ENCODE assay signal across 11 mouse cellular contexts in genomic region chr11:75963730-75964475, GRCm38 (mm10). TPM values are rescaled to one million over a fixed set of nuclear protein-coding genes. Genes with fewer than 3 reads are reported as not detected.
DNase-seq lines count a peak whose midpoint lies in the region; ATAC-seq and TF ChIP-seq lines count a peak whose summit lies in the region.
"Had no signal": no experiment of that assay in that cellular context is flagged by ENCODE, and none has a peak within 500 bp of the region (broad histone marks: within the 10 kb centered on the region; RNA-seq: fewer than 3 reads in every experiment).

No protein-coding gene starts in this region.

- no peak overlapping the region for H3K4me3 ChIP-seq in left cerebral cortex, adult 2 months
- H3K4me3 ChIP-seq in embryonic facial prominence, embryonic 10.5 days, result peak overlapping the region; percentile 28; the same call in 1 of the 2 replicates
- H3K4me3 ChIP-seq in hindbrain, embryonic 14.5 days (replicated peaks; ENCODE audit: low read length), result no peak overlapping the region
- no peak overlapping the region for H3K4me3 ChIP-seq in neural tube, embryonic 12.5 days
- H3K4me3 ChIP-seq: liver, embryonic 13.5 days had no signal

- peak overlapping the region; percentile 7; the same call in 1 of the 2 replicates for H3K4me2 ChIP-seq in hindbrain, embryonic 14.5 days (replicated peaks)
- peak overlapping the region; percentile 19; the same call in 1 of the 2 replicates for H3K4me2 ChIP-seq in neural tube, embryonic 12.5 days (replicated peaks)
- H3K4me2 ChIP-seq: liver, embryonic 13.5 days had no signal

- DNase-seq in left cerebral cortex, postnatal 4 days, result peak; percentile 63
- no peak for DNase-seq in left cerebral cortex, adult 2 months (ENCODE audit: extremely low spot score in 1 of 2, low spot score in 2 of 2)
- DNase-seq in embryonic facial prominence, embryonic 10.5 days (ENCODE audit: low spot score), result peak; percentile 67
- peak; percentile 82 for DNase-seq in hindbrain, embryonic 14.5 days (ENCODE audit: low spot score)
- no peak for DNase-seq in gastrocnemius, postnatal 14 days
- no peak for DNase-seq in heart, postnatal 14 days
- DNase-seq: liver, embryonic 13.5 days had no signal

- no peaks in the 10 kb centered on the region for H3K36me3 ChIP-seq in embryonic facial prominence, embryonic 10.5 days (replicated peaks)
- H3K36me3 ChIP-seq in hindbrain, embryonic 14.5 days (replicated peaks; ENCODE audit: control insufficient read depth, insufficient read depth), result no peaks in the 10 kb centered on the region
- no peaks in the 10 kb centered on the region for H3K36me3 ChIP-seq in neural tube, embryonic 12.5 days
- H3K36me3 ChIP-seq: G1E; liver, embryonic 13.5 days had no signal

- no peaks in the 10 kb centered on the region for H3K9me3 ChIP-seq in embryonic facial prominence, embryonic 10.5 days
- H3K9me3 ChIP-seq in hindbrain, embryonic 14.5 days (ENCODE audit: control insufficient read depth, low read length), result no peaks in the 10 kb centered on the region
- no peaks in the 10 kb centered on the region for H3K9me3 ChIP-seq in neural tube, embryonic 12.5 days
- H3K9me3 ChIP-seq: G1E; liver, embryonic 13.5 days had no signal

- 0 out of 2 replicates have a peak overlapping the region, but pooled peaks have one; percentile 1 for H3K9ac ChIP-seq in hindbrain, embryonic 14.5 days
- H3K9ac ChIP-seq in neural tube, embryonic 12.5 days, result no peak overlapping the region
- H3K9ac ChIP-seq: liver, embryonic 13.5 days had no signal

- H3K4me1 ChIP-seq in embryonic facial prominence, embryonic 10.5 days, result peaks cover 46% of the 10 kb centered on the region
- H3K4me1 ChIP-seq in hindbrain, embryonic 14.5 days (replicated peaks; ENCODE audit: control insufficient read depth, insufficient read depth, low read length), result peaks cover 33% of the 10 kb centered on the region
- peaks cover 40% of the 10 kb centered on the region for H3K4me1 ChIP-seq in neural tube, embryonic 12.5 days

- ATAC-seq in hindbrain, embryonic 14.5 days (ENCODE audit: low FRiP score), result no peak
- no peak for ATAC-seq in neural tube, embryonic 12.5 days (ENCODE audit: low FRiP score, low read depth)
- no peak for ATAC-seq in activated CD4-positive, CD25-positive, alpha-beta regulatory T cell, adult 4 months

- intact Hi-C loops in left cerebral cortex, postnatal 4 days (cut with DNase I), result loop anchor here (10.0 kb wide), 1 partner anchor 431 kb away; the partner anchor contains the start of gene Nxn
- intact Hi-C loops in left cerebral cortex, adult 2 months (cut with DNase I), result no loop called here
- intact Hi-C loops in gastrocnemius, postnatal 14 days (cut with DNase I; ENCODE audit: low total_unique reads), result no loop called here
- intact Hi-C loops in heart, postnatal 14 days (cut with DNase I), result no loop called here

- WGBS in embryonic facial prominence, embryonic 10.5 days, result 17% methylated on average over 11 of the region's 11 CpGs
- 11% methylated on average over 11 of the region's 11 CpGs for WGBS in hindbrain, embryonic 14.5 days
- 11% methylated on average over 11 of the region's 11 CpGs for WGBS in neural tube, embryonic 12.5 days

- H3K27ac ChIP-seq in left cerebral cortex, adult 2 months, result no peak overlapping the region
- peak overlapping the region; percentile 70 for H3K27ac ChIP-seq in embryonic facial prominence, embryonic 10.5 days (replicated peaks)
- peak overlapping the region; percentile 52 for H3K27ac ChIP-seq in hindbrain, embryonic 14.5 days
- no peak overlapping the region for H3K27ac ChIP-seq in neural tube, embryonic 12.5 days
- H3K27ac ChIP-seq: liver, embryonic 13.5 days had no signal

- peaks cover 46% of the 10 kb centered on the region for H3K27me3 ChIP-seq in embryonic facial prominence, embryonic 10.5 days (replicated peaks; ENCODE audit: low read depth, poor library complexity, severe bottlenecking)
- peaks cover 21% of the 10 kb centered on the region; the same call in 1 of the 2 replicates for H3K27me3 ChIP-seq in hindbrain, embryonic 14.5 days (ENCODE audit: control insufficient read depth, insufficient read depth, low read length)
- H3K27me3 ChIP-seq in neural tube, embryonic 12.5 days (replicated peaks), result peaks cover 26% of the 10 kb centered on the region

- TF ChIP-seq CTCF in left cerebral cortex, adult 2 months (IDR thresholded peaks at IDR 0.05), result no peak

RNA-seq across cellular contexts. Expression of gene Rph3al, which starts 25.7 kb away (rescaled TPM):
- 1 to 10 TPM; 2.9 to 4.3 TPM for total RNA-seq in left cerebral cortex, postnatal 4 days (2021)
- total RNA-seq in left cerebral cortex, adult 2 months (2021), result 1 to 10 TPM; 2.3 to 2.7 TPM
- polyA plus RNA-seq in embryonic facial prominence, embryonic 10.5 days (2016; fragmentation: Nextera tagmentation; extraction: Ambion mirVana), result 2.2 and 3.5 TPM in 2 replicates
- 2.9 and 3.3 TPM in 2 replicates for polyA plus RNA-seq in hindbrain, embryonic 14.5 days (2014; fragmentation: Nextera tagmentation; extraction: Ambion mirVana)
- polyA plus RNA-seq in neural tube, embryonic 12.5 days (2016; fragmentation: Nextera tagmentation; extraction: Ambion mirVana), result 1.1 and 1.7 TPM in 2 replicates
- 1 to 10 TPM; 3.9 to 5.6 TPM for total RNA-seq in gastrocnemius, postnatal 14 days (2021)
- total RNA-seq in heart, postnatal 14 days (2021), result 10 to 100 TPM; 12.8 to 16.6 TPM
- polyA plus RNA-seq in activated CD4-positive, CD25-positive, alpha-beta regulatory T cell, adult 4 months (2017; shearing (Covaris generic)), result 1 to 10 TPM; 5.9 to 8.0 TPM
- total RNA-seq: G1E had no signal
- polyA plus RNA-seq: G1E had no signal

RNA-seq across cellular contexts. Expression of gene 1700016K19Rik, which starts 35.8 kb away (rescaled TPM):
- total RNA-seq in left cerebral cortex, postnatal 4 days (2021), result 1 to 10 TPM; 4.6 to 4.8 TPM
- total RNA-seq in left cerebral cortex, adult 2 months (2021), result 1 to 10 TPM; 2.7 to 3.9 TPM
- 0.65 and 0.99 TPM in 2 replicates for polyA plus RNA-seq in embryonic facial prominence, embryonic 10.5 days (2016; fragmentation: Nextera tagmentation; extraction: Ambion mirVana)
- 3.9 and 5.5 TPM in 2 replicates for polyA plus RNA-seq in hindbrain, embryonic 14.5 days (2014; fragmentation: Nextera tagmentation; extraction: Ambion mirVana)
- 0.28 TPM in 1 of 2 replicates, not detected in the other for polyA plus RNA-seq in neural tube, embryonic 12.5 days (2016; fragmentation: Nextera tagmentation; extraction: Ambion mirVana)
- total RNA-seq in gastrocnemius, postnatal 14 days (2021), result not detected
- total RNA-seq in heart, postnatal 14 days (2021), result under 1 TPM in 1 of 2 experiments, not detected in 1; 0.62 TPM
- under 1 TPM in 1 of 2 experiments, not detected in 1; 0.37 TPM for polyA plus RNA-seq in activated CD4-positive, CD25-positive, alpha-beta regulatory T cell, adult 4 months (2017; shearing (Covaris generic))
- total RNA-seq: heart, adult 8-10 months had no signal
- polyA plus RNA-seq: G1E; liver, embryonic 13.5 days had no signal

Comparison
In these comparisons a context has a peak if more than half of its experiments do, and no peak if none do; other contexts are left out.
1. DNase-seq: peak in left cerebral cortex, postnatal 4 days (single experiment), embryonic facial prominence, embryonic 10.5 days (single experiment) and hindbrain, embryonic 14.5 days (single experiment); none in left cerebral cortex, adult 2 months (0 of 2), gastrocnemius, postnatal 14 days (single experiment) and heart, postnatal 14 days (0 of 2).
2. H3K27ac ChIP-seq: peak in embryonic facial prominence, embryonic 10.5 days (single experiment) and hindbrain, embryonic 14.5 days (single experiment); none in left cerebral cortex, adult 2 months (single experiment) and neural tube, embryonic 12.5 days (single experiment).